Mouse (Mus musculus) bone marrow, adult 2 months (tissue): ENCODE data around the gene Dpy19l2.

ENCODE experiments used
- CTCF ChIP-seq: fragments of 200-500 bp; IDR thresholded peaks from 2 replicates; pipeline ENCODE4 v1.5.1; 2011; ENCODE audit warnings: low read length, control low read depth; ENCODE audit not compliant: control insufficient read depth, insufficient read depth
- POLR2A ChIP-seq: fragments of 200-500 bp; IDR thresholded peaks from 2 replicates; pipeline ENCODE4 v1.6.1; 2011; ENCODE audit warnings: low read depth, mild to moderate bottlenecking, control low read depth, low read length, borderline replicate concordance; ENCODE audit not compliant: control insufficient read depth

DNA sequence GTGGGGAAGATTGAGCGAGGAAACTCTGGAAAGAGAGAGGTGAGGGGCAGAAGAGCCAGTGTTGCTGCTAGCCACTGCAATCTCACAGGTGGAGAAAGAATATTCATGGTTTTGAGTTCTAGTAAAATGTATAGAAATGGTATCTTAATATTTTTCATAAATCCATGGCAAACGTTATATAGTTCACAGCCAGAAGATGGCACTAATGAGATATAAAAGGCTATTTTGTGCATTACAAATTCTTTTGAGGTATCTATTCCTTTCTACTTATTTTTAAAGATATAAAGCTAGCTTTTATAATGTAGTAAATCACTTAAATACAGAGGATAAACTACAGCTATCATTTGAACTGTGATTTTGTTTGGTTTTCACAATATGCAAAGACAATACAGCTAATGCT is 157.9 kb downstream of the Dpy19l2 start:
- TF ChIP-seq POLR2A, result no peak
- no peak for TF ChIP-seq CTCF
